Mouse (Mus musculus): ENCODE measurements around the gene Ryr2. TPM values are rescaled to one million over a fixed set of nuclear protein-coding genes. Genes with fewer than 3 reads are reported as not detected.
A peak's percentile ranks its signal among the peaks of the same experiment; 100 is the strongest.

The Ryr2 gene
- polyA plus RNA-seq, 1 experiment from 2014 or later: not detected

DNA sequence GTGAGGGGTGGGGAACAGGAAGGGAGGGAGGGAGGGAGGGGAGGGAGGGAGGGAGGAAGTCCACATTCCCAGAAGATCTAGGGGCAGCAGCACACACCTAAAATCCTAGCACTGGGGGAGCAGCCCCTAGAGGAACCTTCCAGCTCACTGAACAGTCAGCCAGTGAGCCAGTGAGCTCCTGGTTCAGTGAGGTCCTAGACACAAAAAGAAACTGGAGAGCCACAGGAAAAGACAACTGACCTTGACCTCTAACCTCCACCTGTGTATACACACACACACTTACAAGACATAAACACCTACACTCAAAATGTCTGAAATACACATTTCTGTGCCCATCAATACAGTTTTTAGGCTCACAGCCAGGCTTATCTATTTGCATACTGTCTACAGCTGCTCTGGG lies 173.4 kb downstream of the Ryr2 start:
- no peak for TF ChIP-seq CTCF (IDR thresholded peaks at IDR 0.05)
- ChIA-PET CTCF (no interaction called here), POLR2A (no interaction called here)
- no peak for ATAC-seq
- no peaks in the 10 kb centered on the region for H3K27me3 ChIP-seq
- DNase-seq (ENCODE audit: low read depth, low spot score): no peak
- in situ Hi-C loops (cut with MboI; ENCODE audit: low pct_unique_long_range_greater_than_20kb): no loop called here

GRCm38 (mm10) chr13:11928709-11929108 lies 178.0 kb downstream of the Ryr2 start:
- POLR2A ChIA-PET: no interaction called here
- no peaks in the 10 kb centered on the region for H3K27me3 ChIP-seq
- CTCF ChIA-PET: no interaction called here
- DNase-seq (ENCODE audit: low read depth, low spot score) (no peak), ATAC-seq (no peak)
- in situ Hi-C loops (cut with MboI; ENCODE audit: low pct_unique_long_range_greater_than_20kb): no loop called here
- no peak for TF ChIP-seq CTCF (IDR thresholded peaks at IDR 0.05)

DNA sequence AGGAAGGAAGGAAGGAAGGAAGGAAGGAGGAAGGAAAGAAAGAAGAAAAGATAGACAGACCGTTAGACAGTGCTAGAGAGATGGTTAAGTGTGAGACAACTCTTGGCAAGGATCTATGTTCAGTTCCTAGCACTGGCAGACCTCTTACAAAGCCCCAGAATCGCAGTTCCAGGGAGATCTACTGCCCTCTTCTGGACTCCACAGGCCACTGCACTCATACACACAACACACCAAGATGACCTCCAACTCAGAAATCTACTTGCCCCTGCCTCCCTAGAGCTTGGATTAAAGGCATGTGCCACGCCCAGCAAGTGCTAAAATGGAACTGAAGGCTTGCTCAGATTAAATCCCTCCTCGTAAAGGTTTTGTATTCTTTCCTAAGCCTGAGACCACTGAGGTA lies 179.0 kb downstream of the Ryr2 start:
- in situ Hi-C loops (cut with MboI; ENCODE audit: low pct_unique_long_range_greater_than_20kb): no loop called here
- ATAC-seq: no peak
- TF ChIP-seq CTCF (IDR thresholded peaks at IDR 0.05): peak; percentile 26

GRCm38 (mm10) chr13:11926720-11927500 lies 179.8 kb downstream of the Ryr2 start:
- no peak for TF ChIP-seq CTCF (IDR thresholded peaks at IDR 0.05)
- DNase-seq (ENCODE audit: low read depth, low spot score) (no peak), ATAC-seq (no peak)
- in situ Hi-C loops (cut with MboI; ENCODE audit: low pct_unique_long_range_greater_than_20kb): no loop called here
- CTCF ChIA-PET: no interaction called here
- no peaks in the 10 kb centered on the region for H3K27me3 ChIP-seq
- POLR2A ChIA-PET: no interaction called here

More for the DNA sequence above, 179.0 kb downstream of the Ryr2 start:
- DNase-seq (ENCODE audit: low read depth, low spot score): no peak
- ChIA-PET POLR2A (no interaction called here), CTCF (no interaction called here)
- H3K27me3 ChIP-seq: no peaks in the 10 kb centered on the region

DNA sequence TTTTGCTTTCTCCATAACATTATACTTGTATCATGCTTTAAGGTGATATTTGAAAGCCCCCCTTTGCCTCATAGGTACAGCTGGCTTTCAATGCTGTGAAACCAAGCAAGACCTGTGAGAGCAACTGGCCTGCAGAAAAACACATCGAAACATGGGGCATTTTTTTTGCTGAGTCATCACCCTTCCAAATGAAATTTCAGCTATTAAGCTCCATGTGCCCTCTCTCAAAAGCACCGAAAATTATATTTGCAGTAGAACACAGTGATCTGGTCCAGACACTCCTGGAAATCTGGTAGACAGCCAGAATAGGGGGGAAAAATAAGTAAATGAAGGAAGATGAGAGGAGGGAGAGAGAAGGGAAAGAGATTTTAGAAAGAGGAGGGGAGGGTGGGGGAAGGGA lies 180.5 kb downstream of the Ryr2 start:
- TF ChIP-seq CTCF (IDR thresholded peaks at IDR 0.05): no peak
- ChIA-PET CTCF (no interaction called here), POLR2A (no interaction called here)
- in situ Hi-C loops (cut with MboI; ENCODE audit: low pct_unique_long_range_greater_than_20kb): no loop called here
- DNase-seq (ENCODE audit: low read depth, low spot score) (no peak), ATAC-seq (no peak)
- no peaks in the 10 kb centered on the region for H3K27me3 ChIP-seq

DNA sequence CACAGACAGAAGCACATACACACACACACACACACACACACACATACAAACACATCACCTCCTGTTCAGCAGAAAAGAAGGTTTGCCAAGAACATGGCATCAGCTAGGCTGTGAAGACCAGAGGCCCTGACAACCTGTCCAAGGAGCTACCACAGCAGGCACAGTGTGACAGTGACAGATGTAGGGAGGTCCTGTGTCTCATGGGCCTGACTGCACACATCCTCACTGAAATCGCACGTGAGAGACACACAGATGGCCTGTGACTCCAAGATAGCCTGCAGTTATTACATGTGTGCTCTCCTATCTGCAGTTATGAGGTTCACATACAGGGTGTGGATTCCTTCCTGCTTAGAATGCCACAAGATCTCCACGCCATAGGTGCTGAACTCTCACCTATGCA lies 182.0 kb downstream of the Ryr2 start:
- ChIA-PET CTCF (no interaction called here), POLR2A (no interaction called here)
- ATAC-seq: no peak
- H3K27me3 ChIP-seq: no peaks in the 10 kb centered on the region
- in situ Hi-C loops (cut with MboI; ENCODE audit: low pct_unique_long_range_greater_than_20kb): no loop called here
- no peak for DNase-seq (ENCODE audit: low read depth, low spot score)
- no peak for TF ChIP-seq CTCF (IDR thresholded peaks at IDR 0.05)

GRCm38 (mm10) chr13:11920495-11920894 lies 186.2 kb downstream of the Ryr2 start:
- no peak for TF ChIP-seq CTCF (IDR thresholded peaks at IDR 0.05)
- H3K27me3 ChIP-seq: no peaks in the 10 kb centered on the region
- in situ Hi-C loops (cut with MboI; ENCODE audit: low pct_unique_long_range_greater_than_20kb): no loop called here
- DNase-seq (ENCODE audit: low read depth, low spot score): no peak
- ATAC-seq: no peak
- CTCF ChIA-PET: no interaction called here
- POLR2A ChIA-PET: no interaction called here

GRCm38 (mm10) chr13:11919448-11919847 lies 187.3 kb downstream of the Ryr2 start:
- CTCF ChIA-PET: no interaction called here
- no peak for DNase-seq (ENCODE audit: low read depth, low spot score)

GRCm38 (mm10) chr13:11915619-11916018 lies 191.1 kb downstream of the Ryr2 start:
- in situ Hi-C loops (cut with MboI; ENCODE audit: low pct_unique_long_range_greater_than_20kb): no loop called here
- ChIA-PET POLR2A (no interaction called here), CTCF (no interaction called here)
- no peaks in the 10 kb centered on the region for H3K27me3 ChIP-seq
- no peak for ATAC-seq
- no peak for DNase-seq (ENCODE audit: low read depth, low spot score)
- TF ChIP-seq CTCF (IDR thresholded peaks at IDR 0.05): no peak

More at GRCm38 (mm10) chr13:11919448-11919847, 187.3 kb downstream of the Ryr2 start:
- POLR2A ChIA-PET: no interaction called here
- no peak for TF ChIP-seq CTCF (IDR thresholded peaks at IDR 0.05)
- in situ Hi-C loops (cut with MboI; ENCODE audit: low pct_unique_long_range_greater_than_20kb): no loop called here
- ATAC-seq: no peak
- H3K27me3 ChIP-seq: no peaks in the 10 kb centered on the region

DNA sequence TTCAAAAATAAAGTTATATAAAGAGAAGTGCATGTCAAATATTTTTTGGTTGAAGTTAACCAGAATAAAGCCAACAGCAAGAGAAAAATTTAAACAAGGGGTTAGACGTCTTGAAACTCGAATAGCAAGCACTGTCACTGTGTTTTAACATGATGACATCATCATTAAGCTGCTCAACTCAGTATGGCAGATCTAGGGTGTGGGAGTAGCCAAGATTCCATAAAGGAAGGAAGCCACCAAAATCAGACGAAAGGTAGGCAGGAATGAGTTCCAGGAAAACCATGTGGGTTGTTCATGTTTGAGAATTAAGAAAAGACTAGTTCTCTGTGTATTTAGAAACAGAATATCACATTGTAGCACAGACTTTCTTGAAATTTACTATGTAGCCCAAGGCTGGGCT lies 192.1 kb downstream of the Ryr2 start:
- ATAC-seq (no peak), DNase-seq (ENCODE audit: low read depth, low spot score) (no peak)
- no peak for TF ChIP-seq CTCF (IDR thresholded peaks at IDR 0.05)
- in situ Hi-C loops (cut with MboI; ENCODE audit: low pct_unique_long_range_greater_than_20kb): no loop called here
- no peaks in the 10 kb centered on the region for H3K27me3 ChIP-seq
- CTCF ChIA-PET: no interaction called here
- POLR2A ChIA-PET: no interaction called here

GRCm38 (mm10) chr13:11912208-11912607 lies 194.5 kb downstream of the Ryr2 start:
- ATAC-seq (no peak), DNase-seq (ENCODE audit: low read depth, low spot score) (no peak)
- no peak for TF ChIP-seq CTCF (IDR thresholded peaks at IDR 0.05)
- ChIA-PET CTCF (no interaction called here), POLR2A (no interaction called here)
- peaks cover 9% of the 10 kb centered on the region for H3K27me3 ChIP-seq
- in situ Hi-C loops (cut with MboI; ENCODE audit: low pct_unique_long_range_greater_than_20kb): no loop called here

DNA sequence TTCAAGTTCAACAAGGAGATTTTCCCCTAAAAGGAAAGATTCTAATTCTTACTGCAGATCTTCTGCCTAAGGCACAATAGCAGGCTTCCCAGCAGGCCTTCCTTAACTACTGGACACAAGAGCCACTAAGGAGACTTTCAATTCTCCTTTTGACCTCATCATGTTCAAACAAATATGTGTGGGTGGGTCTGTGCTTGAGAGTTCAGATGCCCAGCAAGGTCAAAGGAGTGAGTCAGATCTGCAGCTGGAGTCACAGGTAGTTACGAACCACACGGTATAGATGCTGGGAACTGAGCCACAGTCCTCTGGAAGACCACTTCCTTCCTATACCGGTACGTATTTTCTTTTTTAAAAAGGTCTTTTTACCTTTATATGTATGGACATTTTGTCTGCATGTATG lies 198.6 kb downstream of the Ryr2 start:
- no peak for TF ChIP-seq CTCF (IDR thresholded peaks at IDR 0.05)
- DNase-seq (ENCODE audit: low read depth, low spot score) (no peak), ATAC-seq (no peak)
- peaks cover 15% of the 10 kb centered on the region for H3K27me3 ChIP-seq
- in situ Hi-C loops (cut with MboI; ENCODE audit: low pct_unique_long_range_greater_than_20kb): no loop called here
- CTCF ChIA-PET: interaction anchor here (0.9 kb wide), 1 partner anchor 9 kb away, joined by 3 read pairs; no protein-coding TSS in a partner anchor
- POLR2A ChIA-PET: no interaction called here

Data from Patski (cell line).